Mouse (Mus musculus): ENCODE data around the gene Dleu7.

Gene Dleu7

DNA sequence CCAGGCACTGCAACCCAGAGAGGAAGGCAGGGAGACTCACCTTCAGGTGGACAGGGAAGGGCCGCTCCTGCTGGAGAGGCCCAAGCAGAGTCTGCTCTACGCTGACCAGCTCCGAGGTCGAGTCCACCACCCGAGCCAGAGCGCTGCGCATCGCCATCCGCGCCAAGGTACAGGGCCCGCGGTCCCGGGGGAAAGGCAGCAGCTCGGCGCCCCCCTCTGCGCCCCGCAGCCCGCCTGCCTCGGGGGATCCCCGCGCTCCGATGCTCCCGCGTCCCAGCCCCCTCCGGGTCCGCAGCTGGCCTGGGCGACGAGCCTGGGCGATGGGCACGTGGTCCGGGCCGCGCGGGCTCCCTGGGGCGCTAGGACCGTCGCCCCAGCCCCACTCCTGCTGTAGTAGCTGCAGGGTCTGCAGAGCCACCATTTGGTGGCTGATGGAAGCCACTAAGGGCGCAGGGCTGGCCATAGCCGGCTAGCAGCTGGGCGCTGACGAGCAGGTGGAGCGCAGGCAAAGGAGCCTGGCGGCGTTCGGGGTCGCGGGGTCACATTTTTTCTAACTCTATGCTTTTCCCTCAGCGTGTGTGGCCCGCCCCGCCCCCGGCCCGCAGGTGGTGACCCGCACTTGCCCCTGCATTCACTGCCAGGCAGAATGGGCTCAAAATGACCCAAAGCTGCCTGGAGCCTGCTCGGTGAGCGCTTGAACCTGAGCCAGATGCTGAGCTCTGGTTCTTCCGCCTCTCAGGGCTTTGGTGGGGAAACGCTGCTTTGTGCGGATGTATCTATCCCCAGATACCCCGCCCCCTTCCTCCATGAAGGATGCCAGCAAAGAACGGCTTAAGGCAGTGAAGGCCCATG is at the start of gene Dleu7, which contains the start of gene Rnaseh2b:
Gene Dleu7 (minus strand): TSS at position 560 of the 852 bp plus-strand sequence.
Gene Rnaseh2b (plus strand): TSS at position 102 of the 852 bp plus-strand sequence.
- peak; percentile 67 for DNase-seq (ENCODE audit: low spot score)

DNA sequence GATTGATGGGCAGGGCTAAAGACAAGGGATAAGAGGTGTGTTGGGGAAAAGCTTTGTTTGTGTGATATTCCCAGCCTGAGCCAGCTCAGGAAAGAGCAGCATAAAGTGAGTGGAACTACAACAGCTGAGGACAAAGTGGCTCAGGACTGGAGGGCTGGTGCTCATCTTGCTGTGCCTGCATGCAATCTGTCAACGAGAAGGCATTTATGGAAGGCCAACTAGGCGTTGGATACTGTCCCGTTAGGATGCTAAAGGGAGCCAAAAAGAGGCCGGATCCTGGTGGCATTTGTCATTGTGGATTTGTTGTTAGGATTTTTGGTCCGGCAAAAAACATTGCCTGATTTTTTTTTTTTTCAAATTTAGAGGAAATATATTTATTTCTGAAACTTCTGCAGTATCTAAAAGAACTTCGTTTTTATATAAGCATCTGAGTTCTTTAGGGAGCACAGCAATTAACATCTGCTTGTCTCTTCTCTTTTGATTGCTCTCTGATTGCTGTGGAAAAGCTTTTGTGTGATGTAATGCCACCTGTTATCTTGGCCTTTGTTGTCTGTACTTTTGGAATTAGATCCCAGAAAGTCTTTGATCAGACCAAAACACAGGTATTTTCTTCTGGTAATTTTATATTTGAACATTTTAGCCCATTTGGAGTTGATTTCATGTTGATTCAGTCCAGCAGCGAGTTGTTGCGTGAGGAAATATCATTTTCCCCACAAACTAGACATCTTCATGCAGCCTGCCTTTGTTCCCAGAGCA is 49.2 kb upstream of the Dleu7 start:
- no peak for DNase-seq (ENCODE audit: low spot score)

DNA sequence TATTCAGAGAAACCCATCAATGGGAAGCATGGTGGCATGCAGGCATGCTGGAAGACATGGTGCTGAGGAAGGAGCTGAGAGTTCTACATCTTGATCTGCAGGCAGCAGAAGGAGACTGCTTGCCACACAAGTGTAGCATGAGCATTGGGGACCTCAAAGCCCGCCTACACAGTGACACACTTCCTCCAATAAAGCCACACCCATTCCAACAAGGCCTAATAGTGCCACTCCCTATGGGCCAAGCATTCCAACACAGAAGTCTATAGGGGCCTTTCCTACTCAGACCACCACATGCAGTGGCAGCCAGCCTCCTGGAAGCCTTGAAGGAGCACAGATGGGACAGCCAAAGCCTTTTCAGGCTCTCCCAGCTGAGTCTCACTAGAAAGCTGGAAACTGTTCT is 46.3 kb upstream of the Dleu7 start:
- no peak for DNase-seq (ENCODE audit: low spot score)

DNA sequence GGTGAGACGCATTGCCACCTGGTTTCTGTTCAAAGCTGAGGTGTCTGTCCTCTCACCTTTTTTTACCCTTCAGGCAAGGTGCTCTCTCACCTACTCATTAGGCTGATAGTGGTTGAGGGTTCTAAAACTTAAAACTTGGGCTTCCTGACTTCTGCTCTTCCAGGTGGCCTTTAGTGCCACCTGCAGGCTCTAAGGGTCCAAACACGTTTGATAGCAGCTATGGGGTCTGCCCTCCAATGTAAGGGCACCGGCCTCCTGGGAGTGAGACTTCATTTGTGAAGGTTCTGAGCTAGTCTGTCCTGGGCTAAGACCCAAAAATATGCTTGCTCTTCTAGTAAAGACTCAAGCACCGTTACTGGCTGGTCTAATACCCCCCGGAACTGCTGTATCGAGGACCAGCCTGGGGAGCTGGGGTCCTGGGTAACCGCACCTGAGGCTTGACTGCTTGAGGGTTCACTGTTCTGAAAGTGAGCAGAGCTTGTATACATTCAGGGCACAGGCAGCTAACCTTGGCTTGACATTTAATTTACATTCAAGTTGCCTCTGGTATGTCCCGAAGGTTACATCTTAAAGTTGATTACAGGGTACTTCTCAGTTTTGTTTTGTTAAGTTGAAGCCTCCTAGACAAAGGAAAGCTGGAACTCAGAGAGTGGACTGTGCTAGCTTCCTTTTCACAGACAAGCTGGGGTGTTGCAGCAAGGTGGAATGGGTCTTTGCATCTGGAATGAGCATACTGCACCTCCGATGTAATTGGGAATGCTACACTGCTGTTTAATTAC is 41.3 kb upstream of the Dleu7 start:
- DNase-seq (ENCODE audit: low spot score), result peak; percentile 18

DNA sequence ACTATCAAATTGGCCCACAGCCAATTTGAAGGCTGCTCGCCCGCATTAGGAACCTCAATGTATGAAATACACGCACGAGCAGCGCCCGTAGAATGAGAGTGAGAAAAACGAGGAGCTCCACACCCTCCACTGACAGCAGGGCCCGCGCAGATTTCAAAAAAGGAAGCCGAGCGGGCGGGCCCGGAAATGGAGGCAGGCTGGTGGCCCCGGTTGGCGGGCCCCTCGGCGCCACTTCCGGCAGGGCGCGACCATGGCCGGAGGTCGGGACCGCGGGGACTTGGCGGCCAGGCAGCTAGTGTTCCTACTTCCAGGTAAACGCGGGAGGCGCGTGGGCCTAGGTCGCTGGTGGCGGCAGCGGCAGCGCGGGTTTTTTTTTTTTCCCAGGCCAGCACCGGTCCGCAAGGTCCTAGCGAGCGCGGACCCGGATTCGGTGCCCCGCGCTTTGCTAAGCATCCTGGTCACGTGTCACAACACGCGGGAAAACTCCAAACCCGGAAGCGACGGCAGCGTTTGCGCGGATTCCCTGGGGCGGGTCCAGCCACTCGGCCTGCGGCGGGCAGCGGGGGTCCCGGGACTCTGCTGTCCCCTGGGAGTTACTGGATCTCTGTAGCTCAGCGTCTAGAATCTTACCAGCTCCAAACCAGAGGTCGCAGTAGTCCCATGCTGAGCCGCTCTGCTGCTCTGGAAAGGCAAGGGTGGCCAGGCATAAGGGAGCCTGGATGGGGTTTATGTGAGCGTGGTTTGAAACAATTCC is 39.2 kb upstream of the Dleu7 start:
- DNase-seq (ENCODE audit: low spot score), result peak; percentile 88

DNA sequence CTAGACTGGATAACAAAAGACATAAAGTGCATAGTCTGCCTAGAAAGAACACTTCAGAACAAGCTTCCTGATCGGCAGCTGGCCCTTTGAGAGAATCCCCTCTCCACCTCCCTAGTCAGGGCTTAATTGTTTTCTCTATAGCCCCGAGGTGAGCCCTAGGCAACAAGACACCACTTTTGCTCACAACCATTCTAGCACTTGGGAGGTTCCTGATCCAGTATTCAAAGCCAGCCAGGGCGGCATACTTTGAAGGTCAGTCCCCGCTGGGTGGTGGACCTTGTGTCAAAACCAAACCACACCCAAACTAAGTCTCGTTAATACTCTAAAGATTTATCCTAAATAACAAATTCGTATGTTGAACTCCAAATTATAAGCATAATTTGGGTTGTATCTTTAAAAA is 38.6 kb upstream of the Dleu7 start:
- DNase-seq (ENCODE audit: low spot score), result peak; percentile 26

DNA sequence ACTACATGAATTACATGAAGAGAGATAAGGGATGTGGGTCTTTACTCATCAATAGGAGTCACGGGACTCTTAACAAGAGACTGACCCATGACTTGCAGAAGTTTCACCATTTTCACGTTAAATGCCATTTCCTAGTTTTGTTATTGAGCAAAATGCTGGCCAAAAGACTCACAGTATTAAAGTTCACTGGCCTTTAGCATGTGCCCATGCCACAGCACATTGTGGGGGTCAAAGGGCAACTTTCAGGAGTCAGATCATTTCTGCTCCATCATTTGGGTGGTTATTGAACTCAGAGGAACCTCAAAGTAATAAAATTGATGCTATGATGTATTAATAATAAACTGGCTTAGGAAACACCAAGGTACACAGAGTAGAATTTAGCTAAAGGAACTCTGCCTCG is 36.8 kb upstream of the Dleu7 start:
- DNase-seq (ENCODE audit: low spot score), result no peak

DNA sequence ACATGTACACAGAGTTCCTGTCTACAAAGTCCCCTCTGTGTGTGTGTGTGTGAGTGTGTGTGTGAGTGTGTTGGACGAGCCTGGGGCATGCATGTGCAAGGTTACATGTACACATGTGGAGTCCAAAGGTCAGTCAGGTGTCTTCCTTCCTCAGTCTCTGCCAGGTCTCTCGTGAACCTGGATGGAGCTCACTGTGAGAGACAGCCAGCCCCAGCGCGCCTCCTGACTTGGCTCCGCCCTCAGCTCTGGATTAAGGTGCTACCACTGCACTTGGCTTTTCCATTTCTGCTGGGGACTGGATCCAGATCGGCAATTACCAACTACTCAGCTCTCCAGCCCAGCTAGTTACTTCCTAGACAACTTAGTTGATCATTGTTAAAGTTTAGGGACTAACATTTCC is 35.8 kb upstream of the Dleu7 start:
- no peak for DNase-seq (ENCODE audit: low spot score)

DNA sequence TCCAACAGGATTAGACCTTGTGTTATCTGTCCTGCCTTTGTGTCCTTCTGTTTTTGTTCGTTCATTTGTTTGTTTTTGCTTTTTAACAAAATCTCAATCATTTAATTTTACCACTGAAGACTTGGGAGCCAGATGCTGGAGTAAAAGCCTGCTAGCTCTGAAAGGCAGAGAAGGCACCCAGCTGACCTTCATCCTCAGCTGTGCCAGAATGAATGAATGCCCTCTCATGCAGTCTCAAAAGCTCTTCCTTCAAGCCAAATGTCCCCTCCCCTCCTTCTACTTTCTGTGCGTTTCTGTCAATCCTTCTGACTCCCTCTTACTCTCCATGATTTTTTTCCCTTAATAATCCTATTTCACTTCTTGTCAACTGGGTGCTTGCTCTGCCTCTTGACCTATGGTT is 34.3 kb upstream of the Dleu7 start:
- DNase-seq (ENCODE audit: low spot score), result no peak

DNA sequence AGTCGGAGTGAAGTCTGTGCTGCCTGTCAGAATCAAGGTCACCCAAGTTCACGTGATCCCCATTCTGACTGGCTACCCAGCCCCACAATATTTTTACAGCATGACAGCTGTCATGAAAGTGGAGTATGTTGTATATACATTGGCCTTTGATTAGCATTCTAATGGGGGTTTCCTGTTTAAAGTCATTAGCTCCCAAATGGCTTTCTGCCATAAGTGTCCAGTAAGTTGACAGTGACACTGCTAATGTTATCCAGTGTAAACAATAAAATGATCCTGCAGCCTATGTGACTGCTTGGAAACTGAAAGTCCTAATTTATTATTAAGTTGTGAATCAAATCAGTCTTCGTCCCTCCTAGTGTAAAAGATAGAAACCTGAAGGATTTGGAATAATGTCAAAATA is 33.2 kb upstream of the Dleu7 start:
- DNase-seq (ENCODE audit: low spot score), result no peak

DNA sequence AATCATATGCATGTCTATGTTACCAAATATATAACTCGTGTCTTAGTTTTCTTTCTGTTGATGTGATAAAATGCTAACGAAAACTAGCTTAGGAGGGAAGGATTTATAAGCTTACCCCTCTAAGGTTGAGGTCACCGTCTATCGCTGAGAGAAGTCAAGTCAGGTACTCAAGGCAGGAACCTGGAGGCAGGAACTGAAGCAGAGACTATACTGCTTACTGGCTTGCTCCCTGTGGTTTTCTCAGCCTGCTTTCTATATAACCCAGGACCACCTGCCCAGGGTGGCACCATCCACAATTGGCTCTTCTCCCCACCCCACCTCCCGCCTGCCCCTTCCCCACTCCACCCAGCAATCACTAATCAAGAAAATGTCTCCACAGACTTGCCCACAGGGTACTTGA is 32.1 kb upstream of the Dleu7 start:
- no peak for DNase-seq (ENCODE audit: low spot score)

DNA sequence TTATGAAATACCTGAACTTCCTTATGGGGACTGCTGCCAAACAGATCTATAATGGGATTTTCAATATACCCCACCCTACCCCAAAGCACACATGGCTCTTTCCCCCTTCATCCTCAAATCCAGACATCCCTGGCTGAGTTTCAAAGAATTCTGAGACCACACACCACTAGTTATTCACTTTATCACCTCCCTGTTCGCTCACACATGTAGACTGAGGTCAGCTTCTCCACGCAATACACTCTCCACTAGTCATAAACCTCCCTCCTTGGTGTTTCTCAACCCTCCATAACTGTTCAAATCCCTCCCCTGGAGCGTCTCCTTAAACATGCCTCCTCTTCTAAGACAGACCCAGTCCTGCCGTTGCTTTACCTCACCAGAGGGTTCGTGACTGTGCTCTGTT is 30.6 kb upstream of the Dleu7 start:
- DNase-seq (ENCODE audit: low spot score), result no peak

DNA sequence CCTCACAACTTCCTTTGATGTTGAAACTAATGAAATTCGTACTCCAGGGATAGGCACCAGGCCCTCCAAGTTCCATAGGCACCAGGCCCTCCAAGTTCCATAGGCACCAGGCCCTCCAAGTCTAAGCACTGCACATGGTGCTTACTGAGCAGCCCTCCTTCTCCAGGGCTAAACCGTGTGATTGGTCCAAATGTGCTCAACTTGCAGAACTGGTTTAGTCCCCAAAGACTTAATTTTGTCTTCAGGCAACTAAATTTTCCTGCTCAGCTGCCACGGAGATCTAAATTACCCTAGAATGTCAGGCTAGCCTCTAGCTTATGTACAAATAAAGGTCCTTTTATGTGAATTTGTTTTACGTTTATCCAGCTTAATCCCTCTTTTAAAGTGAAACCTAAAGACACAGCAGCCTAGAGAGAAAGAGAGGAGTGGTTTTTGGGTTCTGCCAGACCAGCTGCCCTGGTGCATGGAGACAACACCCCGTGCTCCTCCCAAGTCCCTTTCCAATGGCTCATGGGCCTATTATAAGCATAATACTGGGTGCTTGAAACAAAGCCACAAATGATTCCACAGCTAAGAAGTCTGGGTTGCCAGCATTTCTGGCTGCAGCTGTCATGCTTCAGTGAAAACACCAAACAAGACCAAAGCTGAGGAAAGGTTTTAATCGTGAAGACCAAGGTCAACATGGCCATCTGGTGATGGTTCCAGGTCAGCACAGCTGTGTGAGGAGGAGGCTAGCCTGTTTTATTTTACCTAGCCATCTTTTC is 29.9 kb upstream of the Dleu7 start:
- no peak for DNase-seq (ENCODE audit: low spot score)

DNA sequence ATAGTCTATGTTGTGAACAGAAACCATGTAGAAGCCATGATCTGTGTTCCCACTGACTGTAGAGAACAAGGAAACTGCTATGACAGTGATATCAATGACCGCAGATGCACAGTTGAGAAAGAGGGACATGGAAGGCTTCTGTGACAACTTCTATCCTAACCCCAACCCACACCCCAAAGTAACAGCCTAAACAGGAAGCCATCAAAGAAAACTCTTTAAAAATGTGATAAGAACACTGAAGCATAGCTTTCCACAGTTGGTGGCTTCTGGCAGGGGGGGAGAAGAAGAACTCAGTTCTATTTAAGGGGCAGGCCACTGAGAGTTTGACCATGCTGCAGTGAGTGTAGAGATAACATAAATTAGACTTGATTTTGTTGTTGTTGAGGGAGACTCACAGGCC is 18.8 kb upstream of the Dleu7 start:
- no peak for DNase-seq (ENCODE audit: low spot score)

DNA sequence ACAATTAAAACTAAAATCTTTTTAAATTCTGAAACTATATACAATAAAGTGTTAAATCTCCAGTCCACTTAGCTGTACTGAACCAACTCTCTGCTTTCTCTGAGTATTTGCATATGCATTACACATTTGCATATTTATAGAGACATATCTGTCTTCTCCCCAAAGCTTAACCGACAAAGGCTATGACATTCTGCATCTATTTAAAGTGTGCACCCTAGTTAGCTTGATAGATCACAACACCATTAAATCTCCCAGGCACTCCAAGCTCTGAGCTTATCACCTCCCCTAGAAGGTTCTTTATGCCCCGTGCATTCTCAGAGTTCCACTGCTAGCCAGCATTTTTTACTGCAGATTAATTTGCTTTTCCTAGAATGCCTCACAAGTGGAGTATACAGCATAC is 16.2 kb upstream of the Dleu7 start:
- no peak for DNase-seq (ENCODE audit: low spot score)

DNA sequence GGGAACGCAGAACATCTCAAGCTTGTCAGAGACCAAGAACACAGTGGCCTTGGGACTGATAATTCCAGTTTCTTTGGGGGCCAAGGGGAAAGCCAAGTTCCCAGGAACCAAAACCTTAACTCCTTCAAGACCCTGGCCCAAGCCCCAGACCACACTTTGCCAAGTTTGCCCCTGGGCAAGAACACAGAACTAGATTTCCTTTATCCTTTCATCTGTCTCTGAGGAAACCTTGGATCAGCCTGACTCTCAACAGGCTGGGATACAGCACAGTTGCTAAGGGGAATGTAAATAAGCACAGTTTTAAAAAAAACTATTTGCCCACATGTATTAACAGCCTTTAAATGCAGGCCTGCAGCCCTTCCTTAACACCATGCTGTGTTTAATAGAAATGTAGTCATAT is 14.7 kb upstream of the Dleu7 start:
- no peak for DNase-seq (ENCODE audit: low spot score)

DNA sequence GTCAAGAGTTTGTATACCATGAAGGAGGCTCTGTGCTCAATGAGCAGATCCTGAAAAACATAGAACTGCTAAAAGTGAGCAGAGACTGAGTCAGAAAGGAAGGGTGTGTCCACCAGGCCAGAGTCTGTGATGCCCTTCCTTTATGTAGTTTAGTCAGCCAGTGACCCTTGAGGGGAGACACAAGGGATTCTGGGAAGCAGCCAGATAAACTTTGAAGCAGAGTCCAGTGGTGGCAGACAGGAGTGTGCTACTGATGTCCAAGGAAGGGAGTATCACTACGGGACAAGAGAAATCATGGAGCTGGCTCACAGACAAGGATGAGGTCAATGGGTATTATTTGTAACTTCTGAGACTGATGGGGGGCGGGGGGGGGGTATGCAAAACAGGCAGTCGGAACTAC is 7.2 kb upstream of the Dleu7 start:
- no peak for DNase-seq (ENCODE audit: low spot score)

DNA sequence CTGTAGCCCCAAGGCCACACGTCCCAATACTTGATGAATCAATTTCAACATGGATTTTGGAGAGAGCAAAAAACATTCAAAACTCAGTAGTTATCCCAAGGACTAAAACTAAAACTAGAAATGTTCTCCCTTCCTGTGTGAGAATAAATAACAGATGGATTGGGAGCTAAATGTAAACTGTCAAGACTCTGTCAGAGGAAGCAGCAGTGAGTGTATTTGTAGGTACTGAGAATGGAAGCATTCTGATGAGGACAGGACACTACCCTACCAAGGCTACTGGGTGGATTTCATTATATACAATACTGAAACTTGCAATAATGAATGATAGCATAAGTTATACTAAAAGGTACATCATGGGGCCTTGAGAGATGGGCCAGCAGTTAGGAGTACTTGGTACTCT is 6.0 kb upstream of the Dleu7 start:
- DNase-seq (ENCODE audit: low spot score), result no peak

DNA sequence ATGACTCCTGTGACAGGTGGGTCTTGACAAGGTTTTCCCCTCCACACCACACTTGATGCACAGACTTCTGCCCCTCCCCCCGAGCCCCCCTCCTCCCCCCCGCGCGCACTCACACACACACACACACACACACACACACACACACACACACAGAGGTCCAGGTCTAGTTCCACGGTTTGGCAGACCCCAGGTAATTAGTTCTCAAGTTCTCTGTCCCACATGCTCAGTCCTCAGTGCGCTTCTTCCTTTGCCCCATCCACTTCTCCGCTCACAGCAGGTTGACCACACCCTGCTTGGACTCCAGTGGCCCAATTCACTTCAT is 720 bp downstream of the Dleu7 start:
- no peak for DNase-seq (ENCODE audit: low spot score)

DNA sequence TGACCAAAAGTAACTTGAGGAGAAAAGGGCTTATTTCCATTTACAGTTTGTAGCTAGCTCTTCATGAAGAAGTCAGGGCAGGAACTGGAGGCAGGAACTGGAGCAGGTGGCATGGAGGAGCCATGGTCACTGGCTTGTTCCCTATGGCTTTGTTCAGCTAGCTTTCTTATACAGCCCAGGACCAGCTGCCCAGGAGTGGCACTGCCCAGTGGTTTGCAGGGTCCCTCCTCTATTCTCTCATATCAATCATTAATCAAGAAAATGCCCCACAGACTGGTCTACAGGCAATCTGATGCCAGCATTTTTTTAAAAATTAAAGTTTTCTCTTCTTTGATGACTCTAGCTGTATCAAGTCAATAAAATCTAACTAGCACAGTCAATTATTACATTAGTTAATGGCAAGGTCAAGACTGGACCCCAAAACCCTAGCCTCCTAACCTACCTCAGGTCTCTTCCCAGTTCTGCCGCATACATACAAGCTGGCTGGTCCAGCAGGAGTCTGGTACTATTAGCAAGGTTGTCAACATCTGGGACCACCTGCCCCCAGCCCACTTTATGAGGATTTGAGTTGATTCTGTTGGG is 1.4 kb downstream of the Dleu7 start:
- no peak for DNase-seq (ENCODE audit: low spot score)

DNA sequence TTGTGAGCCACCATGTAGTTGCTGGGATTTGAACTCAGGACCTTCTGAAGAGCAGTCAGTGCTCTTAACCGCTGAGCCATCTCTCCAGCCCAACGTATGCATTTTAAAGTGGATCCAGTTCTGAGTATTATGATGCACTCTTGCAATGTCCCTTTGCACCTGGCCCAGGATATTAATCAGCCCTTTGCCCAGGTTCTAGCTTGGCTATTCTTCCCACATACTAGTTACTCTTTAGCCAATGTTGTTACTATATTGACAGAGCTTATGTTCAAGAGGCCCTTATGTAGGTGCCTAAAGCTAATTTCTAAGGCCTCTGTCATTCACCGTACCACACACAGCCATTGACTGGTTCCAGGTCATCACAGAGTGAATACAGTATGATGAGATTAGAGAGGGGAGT is 4.1 kb downstream of the Dleu7 start:
- DNase-seq (ENCODE audit: low spot score), result no peak

All from retina, embryonic 14.5 days (tissue).